Mouse (Mus musculus) liver, adult 2 months (tissue): ENCODE measurements around the gene Sfi1. TPM values are rescaled to one million over a fixed set of nuclear protein-coding genes. Genes with fewer than 3 reads are reported as not detected.
"Not testable (repeated sequence)": the region's sequence is repeated elsewhere in the genome, so short reads cannot be mapped to it uniquely, and the experiment has no call there.

ENCODE experiments used
- DNase-seq: peaks from one replicate; pipeline ENCODE4 v3.0.0-alpha.2; 2011; ENCODE audit warnings: low read depth, low spot score; ENCODE audit errors: extremely low read depth
- H3K27ac ChIP-seq: fragments of 200-500 bp; replicated peaks from 2 replicates; pipeline ENCODE4 v1.5.1; 2012; ENCODE audit warnings: low read depth, mild to moderate bottlenecking, control low read depth, inconsistent platforms, low read length; ENCODE audit not compliant: insufficient read depth
- H3K27me3 ChIP-seq: fragments of 200-500 bp; 2 replicates; pipeline ENCODE4 v1.6.1; 2012; ENCODE audit warnings: mild to moderate bottlenecking, moderate library complexity, low read length, inconsistent platforms; ENCODE audit not compliant: control insufficient read depth, insufficient read depth
- H3K36me3 ChIP-seq: fragments of 200-500 bp; 2 replicates; pipeline ENCODE4 v1.6.1; 2012; ENCODE audit warnings: low read length, inconsistent platforms; ENCODE audit not compliant: control insufficient read depth, insufficient read depth
- H3K4me1 ChIP-seq: fragments of 200-500 bp; 2 replicates; pipeline ENCODE4 v1.6.1; 2011; ENCODE audit warnings: low read length; ENCODE audit not compliant: control insufficient read depth, insufficient read depth
- H3K4me3 ChIP-seq: fragments of 200-500 bp; 2 replicates; pipeline ENCODE4 v1.5.1; 2011; ENCODE audit warnings: low read depth, mild to moderate bottlenecking, control low read depth, low read length, moderate library complexity; ENCODE audit not compliant: insufficient read depth
- H3K79me2 ChIP-seq: fragments of 200-500 bp; 2 replicates; pipeline ENCODE4 v1.6.1; 2012; ENCODE audit warnings: inconsistent platforms, mild to moderate bottlenecking, low read length, moderate library complexity; ENCODE audit not compliant: control insufficient read depth, insufficient read depth
- H3K9ac ChIP-seq: fragments of 200-500 bp; 2 replicates; pipeline ENCODE4 v1.6.1; 2012; ENCODE audit warnings: low read depth, mild to moderate bottlenecking, control low read depth, inconsistent platforms, low read length
- WGBS: fragments of 180-500 bp; shearing (Covaris S2); methylation state at CpG from one replicate; pipeline ENCODE4 v1.1.7; 2018; 5-methylcytosine and 5-hydroxymethylcytosine counted together
- polyA plus RNA-seq: library from polyadenylated mRNA; depleted of rRNA; stranded (reverse); fragments of >200 nt; gene quantifications from 2 replicates; pipeline ENCODE4 v1.2.3, GENCODE M21; 2012
- total RNA-seq: library from RNA; depleted of rRNA; stranded (reverse); fragments of >200 nt; gene quantifications from 2 replicates; pipeline ENCODE4 v1.2.3, GENCODE M21; 2014

Sfi1 gene
- total and polyA plus RNA-seq, 2 experiments: 11.3 to 12.4 TPM

DNA sequence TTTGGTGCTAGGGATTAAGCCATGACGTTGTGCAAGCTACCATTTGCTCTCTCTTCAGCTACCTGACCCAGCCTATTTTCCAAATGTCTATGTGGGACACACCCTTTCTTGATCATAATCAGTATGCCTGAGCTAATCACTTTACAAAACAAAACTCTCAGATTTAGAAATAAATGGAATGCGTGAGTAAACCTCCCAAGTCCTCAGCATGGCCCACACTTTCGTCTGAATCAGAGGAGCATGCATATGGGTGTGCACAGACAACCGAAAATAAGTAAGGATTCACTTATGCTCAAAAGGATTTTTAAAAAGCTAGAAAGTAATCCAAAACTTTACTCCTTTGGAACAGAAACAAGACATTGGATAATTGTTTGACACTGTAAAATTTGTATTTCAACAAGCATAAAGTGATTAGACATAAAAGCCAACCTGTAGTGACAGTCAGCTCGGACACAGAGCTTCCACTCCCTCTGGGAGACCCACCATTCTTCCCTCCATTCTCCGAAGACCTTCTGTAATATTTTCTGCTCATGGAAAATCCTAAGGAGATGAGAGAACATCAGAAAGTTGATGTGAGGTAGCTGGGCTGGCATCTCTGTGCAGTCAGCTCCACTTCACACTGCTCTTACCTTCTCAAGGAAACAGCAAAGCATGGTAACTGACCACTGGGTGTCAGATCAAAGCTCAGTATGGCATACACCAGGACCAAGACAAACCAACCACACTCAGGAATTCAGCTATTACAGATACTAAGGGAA is 14.1 kb downstream of the Sfi1 start:
- H3K79me2 ChIP-seq, H3K27me3 ChIP-seq, H3K27ac ChIP-seq, H3K4me3 ChIP-seq, H3K9ac ChIP-seq, H3K4me1 ChIP-seq, DNase-seq, H3K36me3 ChIP-seq: not testable (repeated sequence)
- 90% methylated on average over 6 of the region's 6 CpGs for WGBS

DNA sequence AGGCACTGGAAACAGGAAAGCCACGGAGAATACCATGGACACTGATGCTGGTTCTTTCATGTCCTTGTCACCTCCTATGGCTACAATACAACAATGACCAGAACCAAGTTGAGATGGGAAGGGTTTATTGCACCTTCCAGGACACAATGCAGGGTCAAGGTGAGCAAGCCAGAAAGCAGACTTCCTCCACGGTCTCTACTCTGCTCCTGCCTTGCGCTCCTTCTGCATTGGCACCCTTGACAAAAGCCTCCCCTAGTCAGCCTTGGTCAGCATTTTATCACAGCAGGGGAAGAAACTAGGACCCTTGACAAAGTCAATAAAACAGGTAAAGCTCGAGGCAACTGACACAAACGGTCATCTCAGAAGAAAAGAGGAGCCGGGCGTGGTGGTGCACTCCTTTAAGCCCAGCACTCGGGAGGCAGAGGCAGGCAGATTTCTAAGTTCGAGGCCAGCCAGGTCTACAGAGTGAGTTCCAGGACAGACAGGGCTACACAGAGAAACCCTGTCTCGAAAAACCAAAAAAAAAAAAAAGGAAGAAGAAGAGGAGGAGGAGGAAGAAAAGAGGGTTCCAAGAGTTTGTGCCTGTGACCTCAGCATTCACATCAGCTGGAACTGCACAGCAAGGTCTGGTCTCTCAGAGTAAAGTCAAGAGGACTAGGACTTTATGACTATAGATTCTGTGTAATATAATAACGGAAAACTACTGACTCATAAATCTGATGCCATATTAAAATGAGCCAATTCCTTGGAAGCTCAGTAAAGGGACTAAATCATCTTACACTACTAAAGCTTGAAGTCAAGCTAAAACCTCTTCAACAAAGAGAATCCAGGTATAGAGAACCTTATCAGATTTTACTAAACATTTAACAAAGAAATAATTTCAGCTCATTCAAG is 19.6 kb downstream of the Sfi1 start:
- H3K27ac ChIP-seq, H3K79me2 ChIP-seq, H3K9ac ChIP-seq, H3K4me3 ChIP-seq, H3K27me3 ChIP-seq, H3K36me3 ChIP-seq, H3K4me1 ChIP-seq: not testable (repeated sequence)
- peak; percentile 36 for DNase-seq
- 78% methylated on average over 11 of the region's 11 CpGs for WGBS

DNA sequence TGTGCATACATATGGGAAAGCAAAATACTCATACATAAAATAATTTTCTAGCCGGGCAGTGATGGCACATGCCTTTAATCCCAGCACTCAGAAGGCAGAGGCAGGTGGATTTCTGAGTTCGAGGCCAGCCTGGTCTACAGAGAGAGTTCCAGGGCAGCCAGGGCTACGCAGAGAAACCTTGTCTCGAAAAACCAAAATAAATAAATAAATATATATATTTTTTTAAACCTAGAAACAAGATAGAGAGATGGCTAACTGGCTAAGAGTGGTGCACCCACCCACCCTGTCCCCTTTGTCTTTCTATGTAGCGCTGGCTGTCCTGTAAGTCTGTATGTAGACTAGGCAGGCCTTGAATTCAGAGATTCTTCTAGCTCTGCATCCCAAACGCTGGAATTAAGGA is 20.7 kb downstream of the Sfi1 start:
- 59% methylated on average over 5 of the region's 6 CpGs for WGBS

DNA sequence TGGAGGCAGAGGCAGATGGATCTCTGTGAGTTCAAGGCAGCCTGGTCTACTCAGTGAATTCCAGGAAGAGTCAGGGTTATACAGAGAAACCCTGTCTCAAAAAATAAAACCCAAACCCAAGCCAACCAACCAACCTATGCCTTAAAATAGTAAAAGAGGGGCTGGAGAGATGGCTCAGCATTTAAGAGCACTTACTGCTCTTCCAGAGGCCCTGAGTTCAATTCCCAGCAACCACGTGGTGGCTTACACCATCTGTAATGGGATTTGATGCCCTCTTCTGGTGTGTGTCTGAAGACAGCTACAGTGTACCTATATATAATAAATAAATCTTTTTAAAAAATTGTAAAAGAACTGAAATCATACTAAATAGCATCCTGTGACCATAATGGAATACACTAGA is 21.3 kb downstream of the Sfi1 start:
- H3K79me2 ChIP-seq, H3K4me1 ChIP-seq, H3K9ac ChIP-seq, H3K4me3 ChIP-seq, H3K36me3 ChIP-seq, H3K27ac ChIP-seq, H3K27me3 ChIP-seq, DNase-seq: not testable (repeated sequence)
- WGBS: 66% methylated on average over 1 of the region's 1 CpGs

More for the DNA sequence above, 20.7 kb downstream of the Sfi1 start:
- not testable (repeated sequence) for H3K27me3 ChIP-seq, H3K4me3 ChIP-seq, H3K4me1 ChIP-seq, DNase-seq, H3K36me3 ChIP-seq, H3K79me2 ChIP-seq, H3K27ac ChIP-seq, H3K9ac ChIP-seq

DNA sequence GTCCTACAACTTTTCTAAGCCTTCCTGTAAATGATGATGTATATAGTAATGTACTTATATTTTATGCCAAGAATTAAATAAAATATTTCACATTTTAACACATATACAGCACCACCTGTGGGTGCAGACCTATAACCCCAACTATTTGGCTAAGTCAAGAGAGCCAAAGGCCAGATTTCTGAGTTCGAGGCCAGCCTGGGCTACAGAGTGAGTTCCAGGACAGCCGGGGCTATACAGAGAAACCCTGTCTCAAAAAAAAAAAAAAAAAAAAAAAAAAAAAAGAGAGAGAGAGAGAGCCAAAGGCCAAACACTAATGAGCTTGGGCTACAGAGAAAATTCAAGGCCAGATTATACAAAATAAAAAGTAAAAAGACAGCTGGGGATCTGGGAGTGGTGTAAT is 24.2 kb downstream of the Sfi1 start:
- 60% methylated on average over 2 of the region's 2 CpGs for WGBS
- not testable (repeated sequence) for DNase-seq, H3K9ac ChIP-seq, H3K4me1 ChIP-seq, H3K4me3 ChIP-seq, H3K79me2 ChIP-seq, H3K36me3 ChIP-seq, H3K27me3 ChIP-seq, H3K27ac ChIP-seq

DNA sequence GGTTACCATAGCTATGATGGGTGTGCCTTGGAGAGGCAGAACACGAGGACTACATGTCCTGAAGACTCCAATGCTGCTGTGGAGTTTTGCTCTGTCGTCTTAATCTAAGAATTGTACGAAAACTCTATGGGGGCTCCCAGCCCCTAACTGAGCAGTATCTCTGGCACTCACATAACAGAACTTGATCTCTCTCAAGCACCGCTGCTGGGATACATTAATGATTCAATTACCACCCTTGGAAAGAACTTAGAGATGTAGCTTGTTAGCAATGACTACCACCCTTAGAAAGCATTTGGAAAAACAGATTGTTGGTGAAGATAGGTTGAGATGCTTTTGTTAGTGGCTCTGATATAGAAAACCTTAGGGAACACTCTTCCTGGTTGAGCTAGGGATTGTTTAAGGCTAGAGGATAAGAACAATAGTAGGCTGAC is 25.7 kb downstream of the Sfi1 start:
- not testable (repeated sequence) for H3K36me3 ChIP-seq, H3K4me1 ChIP-seq, DNase-seq, H3K27me3 ChIP-seq, H3K79me2 ChIP-seq, H3K4me3 ChIP-seq, H3K9ac ChIP-seq, H3K27ac ChIP-seq
- 73% methylated on average over 4 of the region's 4 CpGs for WGBS

DNA sequence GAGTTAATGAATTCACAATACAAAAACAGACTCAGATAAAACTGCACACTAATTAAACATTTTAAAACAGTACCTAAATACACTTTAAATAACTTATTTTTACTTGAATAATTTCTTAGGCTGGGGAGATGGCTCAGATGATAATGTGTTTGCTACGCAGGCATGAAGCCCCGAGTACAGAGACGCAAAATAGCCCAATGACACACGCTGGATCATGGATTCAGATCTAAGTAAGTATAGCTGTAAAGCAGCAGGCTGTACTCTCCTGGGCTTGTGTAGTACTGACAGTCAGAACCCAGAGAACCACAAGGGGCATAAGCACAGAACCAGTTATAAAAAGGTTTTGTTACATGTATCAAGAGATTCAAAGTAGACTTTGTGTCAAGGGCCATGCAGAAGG is 26.1 kb downstream of the Sfi1 start:
- not testable (repeated sequence) for DNase-seq, H3K79me2 ChIP-seq, H3K9ac ChIP-seq, H3K27ac ChIP-seq, H3K4me3 ChIP-seq, H3K36me3 ChIP-seq, H3K4me1 ChIP-seq, H3K27me3 ChIP-seq
- WGBS: 92% methylated on average over 4 of the region's 4 CpGs

DNA sequence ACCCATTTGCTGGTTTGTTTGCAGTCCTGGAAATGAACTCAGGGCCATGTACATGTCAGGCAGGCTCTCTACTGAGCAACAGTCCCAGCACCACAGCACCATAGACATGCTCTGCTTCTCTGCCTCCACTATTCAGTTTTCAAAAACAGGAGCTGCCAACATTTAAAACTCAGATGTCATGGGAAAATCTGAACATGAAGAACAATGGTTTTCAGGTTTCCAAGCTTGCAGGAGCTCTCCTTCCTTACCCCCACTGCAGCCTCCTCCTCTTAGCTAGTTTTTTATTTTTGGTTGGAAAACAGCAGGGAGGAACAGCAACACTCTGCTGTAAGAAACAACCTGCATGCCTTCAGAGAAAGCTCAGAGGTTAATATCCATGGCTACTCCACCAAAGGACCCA is 26.9 kb downstream of the Sfi1 start:
- not testable (repeated sequence) for H3K9ac ChIP-seq, H3K4me3 ChIP-seq, H3K27ac ChIP-seq, H3K4me1 ChIP-seq, DNase-seq, H3K27me3 ChIP-seq, H3K79me2 ChIP-seq, H3K36me3 ChIP-seq

DNA sequence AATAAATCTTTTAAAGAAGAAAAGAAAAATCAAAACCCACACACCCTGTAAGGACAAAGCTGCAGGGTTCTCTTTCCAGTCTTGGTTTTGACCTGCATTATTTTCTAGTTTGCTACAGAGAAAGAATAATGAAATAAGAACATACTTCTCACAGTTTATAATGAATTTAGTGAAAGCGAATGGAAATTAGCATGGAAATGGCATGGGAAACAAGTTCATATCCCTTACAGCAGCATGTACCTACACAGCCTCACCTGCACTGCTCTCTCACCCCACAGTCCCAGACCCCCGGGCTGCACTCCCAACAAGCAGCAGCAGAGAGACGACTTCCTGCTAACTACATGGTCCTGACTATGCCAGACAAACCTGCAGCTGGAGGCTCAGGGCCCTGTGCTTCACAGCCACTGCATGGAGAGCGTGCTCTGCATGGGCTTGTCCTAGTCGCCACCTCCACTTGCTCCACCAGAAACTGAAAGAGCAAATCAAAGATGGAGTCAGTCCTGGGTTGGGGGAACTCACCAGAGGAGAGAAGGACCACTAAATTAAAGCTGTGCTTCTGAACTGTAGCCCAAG is 28.0 kb downstream of the Sfi1 start:
- not testable (repeated sequence) for H3K4me3 ChIP-seq, H3K27ac ChIP-seq, H3K27me3 ChIP-seq, H3K4me1 ChIP-seq, H3K79me2 ChIP-seq, H3K36me3 ChIP-seq, H3K9ac ChIP-seq
- DNase-seq: peak; percentile 30
- 82% methylated on average over 3 of the region's 5 CpGs for WGBS
